Mouse (Mus musculus) lung, postnatal 0 days (tissue): ENCODE measurements around the gene Ubb. TPM values are rescaled to one million over a fixed set of nuclear protein-coding genes. Genes with fewer than 3 reads are reported as not detected.

ENCODE experiments used
- ATAC-seq: fragments of 200-750 bp; cut with Nextera tagmentation; 2 replicates; pipeline ENCODE4 v1.8.0; 2017; ENCODE audit warnings: moderate library complexity
- DNase-seq: peaks from one replicate; pipeline ENCODE4 v3.0.0-alpha.2; 2016; ENCODE audit warnings: low spot score
- H3K27ac ChIP-seq: fragments of 300-500 bp; sonication (generic); 2 replicates; pipeline ENCODE4 v1.5.1; 2014; ENCODE audit warnings: antibody characterized with exemption, mild to moderate bottlenecking, low read length, mixed read lengths
- H3K27me3 ChIP-seq: fragments of 300-500 bp; sonication (generic); replicated peaks from 2 replicates; pipeline ENCODE4 v1.6.1; 2014; ENCODE audit warnings: low read length, mixed read lengths; ENCODE audit not compliant: insufficient read depth
- H3K36me3 ChIP-seq: fragments of 300-500 bp; sonication (generic); 2 replicates; pipeline ENCODE4 v1.6.1; 2014; ENCODE audit warnings: low read length, mixed read lengths; ENCODE audit not compliant: insufficient read depth
- H3K4me1 ChIP-seq: fragments of 300-500 bp; sonication (generic); 2 replicates; pipeline ENCODE4 v1.6.1; 2014; ENCODE audit warnings: antibody characterized with exemption, low read depth, low read length, mixed read lengths; ENCODE audit not compliant: insufficient read depth
- H3K4me2 ChIP-seq: fragments of 300-500 bp; sonication (generic); replicated peaks from 2 replicates; pipeline ENCODE4 v1.6.1; 2014; ENCODE audit warnings: low read depth, mild to moderate bottlenecking, low read length, moderate library complexity, mixed read lengths
- H3K4me3 ChIP-seq: fragments of 300-500 bp; sonication (generic); 2 replicates; pipeline ENCODE4 v1.5.1; 2014; ENCODE audit warnings: low read depth, low read length
- H3K9ac ChIP-seq: fragments of 300-500 bp; sonication (generic); replicated peaks from 2 replicates; pipeline ENCODE4 v1.6.1; 2014; ENCODE audit warnings: low read depth, mild to moderate bottlenecking
- H3K9me3 ChIP-seq: fragments of 300-500 bp; sonication (generic); 2 replicates; pipeline ENCODE4 v1.6.1; 2016; ENCODE audit warnings: low read length, mixed read lengths
- CTCF ChIP-seq: IDR thresholded peaks from 2 replicates; pipeline ENCODE4 v1.5.1; 2016; ENCODE audit warnings: antibody characterized with exemption, mild to moderate bottlenecking
- EP300 ChIP-seq: IDR thresholded peaks from 2 replicates; pipeline ENCODE4 v1.6.1; 2016; ENCODE audit warnings: antibody characterized with exemption, mild to moderate bottlenecking, control low read depth
- WGBS: fragments of 180-500 bp; shearing (Covaris S2); extraction: QIAGEN DNeasy Blood & Tissue Kit; methylation state at CpG from one replicate; pipeline ENCODE4 v1.1.7; 2014; 5-methylcytosine and 5-hydroxymethylcytosine counted together
- polyA plus RNA-seq: library from polyadenylated mRNA; unstranded; fragments of >200 nt; fragmentation: Nextera tagmentation; extraction: Ambion mirVana; gene quantifications from 2 replicates; pipeline ENCODE4 v1.2.1, GENCODE M21; 2015

Ubb gene
- polyA plus RNA-seq, 1 experiment from 2014 or later: 2,640 TPM

- DNase-seq (no peak), ATAC-seq (no peak)
- TF ChIP-seq EP300 (no peak), CTCF (no peak)
- H3K36me3 ChIP-seq: no peaks in the 10 kb centered on the region
- 0 out of 2 replicates have a peak, but pooled peaks cover 4% of the 10 kb centered on the region for H3K27me3 ChIP-seq
- no peak overlapping the region for H3K9ac ChIP-seq
- no peak overlapping the region for H3K4me2 ChIP-seq
- no peak overlapping the region for H3K4me3 ChIP-seq
- H3K27ac ChIP-seq: no peak overlapping the region
- no peaks in the 10 kb centered on the region for H3K9me3 ChIP-seq
- H3K4me1 ChIP-seq: peaks cover 3% of the 10 kb centered on the region; the same call in 1 of the 2 replicates
- WGBS: 58% methylated on average over 7 of the region's 7 CpGs
Observed at GRCm38 (mm10) chr11:62537590-62537989, 13.4 kb upstream of the Ubb start.

GRCm38 (mm10) chr11:62538321-62539088, 12.5 kb upstream of the Ubb start:
- Histone ChIP-seq H3K9me3 (no peaks in the 10 kb centered on the region), H3K4me2 (peak overlapping the region; percentile 98), H3K9ac (peak overlapping the region; percentile 62), H3K27ac (no peak overlapping the region), H3K4me3 (peak overlapping the region; percentile 77), H3K27me3 (0 out of 2 replicates have a peak, but pooled peaks cover 4% of the 10 kb centered on the region), H3K4me1 (peaks cover 3% of the 10 kb centered on the region; the same call in 1 of the 2 replicates), H3K36me3 (no peaks in the 10 kb centered on the region)
- no peak for TF ChIP-seq EP300
- peak; percentile 24; the same call in 1 of the 2 replicates for TF ChIP-seq CTCF
- peak; percentile 85 for ATAC-seq
- WGBS: under 1% methylated on average over 51 of the region's 73 CpGs
- DNase-seq: peak; percentile 60

DNA sequence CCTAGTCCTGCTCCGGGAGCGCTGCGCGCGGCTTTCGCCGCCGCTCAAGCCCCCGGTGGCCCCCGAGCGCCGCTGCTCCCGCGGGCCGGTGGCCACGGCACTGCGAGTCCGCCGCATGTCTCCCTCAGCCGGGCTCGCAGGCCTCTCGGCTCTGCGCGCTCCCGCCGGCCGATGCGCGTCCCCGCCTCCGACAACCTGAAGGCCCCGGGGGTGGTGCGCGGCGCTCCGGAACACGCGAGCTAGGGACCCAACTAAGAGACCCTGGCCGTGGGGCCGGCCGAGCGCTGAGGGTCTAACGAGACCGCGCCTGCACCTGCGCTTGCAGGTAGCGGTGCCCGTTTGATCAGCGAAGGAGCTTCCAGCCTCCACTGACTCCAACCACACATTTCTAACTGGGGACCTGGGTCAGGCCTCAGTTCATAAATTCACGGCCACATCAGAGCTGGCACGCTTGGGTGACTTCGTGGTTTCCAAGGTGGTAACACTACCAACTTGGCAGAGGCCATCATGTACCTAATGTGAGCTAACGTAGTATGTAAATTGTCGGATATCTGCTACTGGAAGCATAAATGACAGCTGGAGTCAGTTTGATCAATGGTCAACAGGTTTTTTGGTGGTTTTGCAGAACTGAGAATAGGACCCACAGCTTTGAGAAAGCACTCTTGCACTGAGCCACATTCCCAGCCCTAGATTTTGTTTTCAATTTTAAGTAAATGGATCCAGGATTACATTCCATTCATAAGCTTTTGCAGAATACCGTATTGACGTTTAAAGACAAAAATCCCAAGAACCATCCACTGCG, 11.7 kb upstream of the Ubb start, which contains the start of gene Cenpv:
Gene Cenpv (minus strand): TSS at position 173 of the 802 bp plus-strand sequence.
- Histone ChIP-seq H3K36me3 (no peaks in the 10 kb centered on the region), H3K9me3 (no peaks in the 10 kb centered on the region), H3K4me2 (peak within 1 kb of the TSS; percentile 98), H3K4me1 (peaks cover 3% of the 10 kb centered on the region; the same call in 1 of the 2 replicates), H3K4me3 (peak within 1 kb of the TSS; percentile 77), H3K27me3 (0 out of 2 replicates have a peak, but pooled peaks cover 4% of the 10 kb centered on the region), H3K27ac (no peak within 1 kb of the TSS), H3K9ac (peak within 1 kb of the TSS; percentile 62)
- WGBS: 7% methylated on average over 49 of the region's 57 CpGs
- peak; percentile 65 for DNase-seq
- ATAC-seq: peak; percentile 81
- no peak for TF ChIP-seq EP300
- TF ChIP-seq CTCF: no peak

DNA sequence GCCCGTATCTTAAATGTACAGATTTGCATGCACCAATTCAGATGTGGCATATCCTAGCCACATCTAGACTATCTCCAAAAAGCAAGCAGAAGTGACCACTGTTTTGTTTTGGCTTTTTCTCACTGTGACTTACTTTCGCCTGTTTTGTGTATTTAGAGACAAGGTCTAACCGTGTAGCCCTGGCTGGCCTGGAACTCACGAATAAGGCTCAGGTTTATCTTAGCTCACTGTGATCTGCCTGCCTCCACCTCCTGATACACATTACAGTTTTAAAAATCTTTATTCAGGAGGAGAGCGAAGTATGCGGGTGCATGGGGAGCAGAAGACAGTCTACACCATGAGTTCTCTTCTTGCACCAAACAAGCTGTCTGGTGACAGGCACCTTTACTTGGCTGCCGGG, 10.8 kb upstream of the Ubb start:
- Histone ChIP-seq H3K36me3 (no peaks in the 10 kb centered on the region), H3K4me3 (no peak overlapping the region), H3K9ac (no peak overlapping the region), H3K9me3 (no peaks in the 10 kb centered on the region), H3K27ac (no peak overlapping the region), H3K4me2 (no peak overlapping the region), H3K27me3 (0 out of 2 replicates have a peak, but pooled peaks cover 4% of the 10 kb centered on the region), H3K4me1 (peaks cover 3% of the 10 kb centered on the region; the same call in 1 of the 2 replicates)
- no peak for DNase-seq
- no peak for ATAC-seq
- TF ChIP-seq CTCF (no peak), EP300 (no peak)
- 79% methylated on average over 7 of the region's 7 CpGs for WGBS

GRCm38 (mm10) chr11:62540969-62541368, 10.0 kb upstream of the Ubb start:
- Histone ChIP-seq H3K27me3 (0 out of 2 replicates have a peak, but pooled peaks cover 4% of the 10 kb centered on the region), H3K4me2 (no peak overlapping the region), H3K36me3 (no peaks in the 10 kb centered on the region), H3K9me3 (no peaks in the 10 kb centered on the region), H3K9ac (no peak overlapping the region), H3K27ac (no peak overlapping the region), H3K4me3 (no peak overlapping the region), H3K4me1 (peaks cover 3% of the 10 kb centered on the region; the same call in 1 of the 2 replicates)
- DNase-seq (no peak), ATAC-seq (no peak)
- TF ChIP-seq CTCF (no peak), EP300 (no peak)
- 58% methylated on average over 2 of the region's 2 CpGs for WGBS

GRCm38 (mm10) chr11:62541581-62541980, 9.4 kb upstream of the Ubb start:
- ATAC-seq (no peak), DNase-seq (no peak)
- Histone ChIP-seq H3K27ac (no peak overlapping the region), H3K4me3 (no peak overlapping the region), H3K36me3 (no peaks in the 10 kb centered on the region), H3K4me1 (peaks cover 3% of the 10 kb centered on the region; the same call in 1 of the 2 replicates), H3K4me2 (no peak overlapping the region), H3K9me3 (no peaks in the 10 kb centered on the region), H3K27me3 (0 out of 2 replicates have a peak, but pooled peaks cover 4% of the 10 kb centered on the region), H3K9ac (no peak overlapping the region)
- TF ChIP-seq CTCF (no peak), EP300 (no peak)
- 68% methylated on average over 8 of the region's 8 CpGs for WGBS
